8 mouse cellular contexts compared by ENCODE assay signal in genomic region chr8:83898456-83898855, GRCm38 (mm10). TPM values are rescaled to one million over a fixed set of nuclear protein-coding genes. Genes with fewer than 3 reads are reported as not detected.
A peak's percentile ranks its signal among the peaks of the same experiment; 100 is the strongest.
DNase-seq lines count a peak whose midpoint lies in the region; ATAC-seq and TF ChIP-seq lines count a peak whose summit lies in the region.

No protein-coding gene starts in this region.

- no peak for TF ChIP-seq RAD21 in MEL (IDR thresholded peaks at IDR 0.05; ENCODE audit: low read depth, low read length)

- intact Hi-C loops in heart, adult 2 months (cut with DNase I), result loop anchor here (2.0 kb wide), 2 partner anchors 24 to 54 kb away; no protein-coding TSS in a partner anchor

- TF ChIP-seq POLR2A in heart, adult 2 months (IDR thresholded peaks at IDR 0.05; ENCODE audit: insufficient read depth, low read depth, low read length), result no peak
- TF ChIP-seq POLR2A in MEL (IDR thresholded peaks at IDR 0.05; ENCODE audit: control insufficient read depth in 1 of 2, insufficient read depth in 1 of 2, low read depth in 1 of 2, low read length in 2 of 2, poor library complexity in 1 of 2), result no peak

- no peaks in the 10 kb centered on the region for H3K79me2 ChIP-seq in heart, adult 2 months (replicated peaks; ENCODE audit: control insufficient read depth, insufficient read depth, low read length)
- peaks cover 19% of the 10 kb centered on the region for H3K79me2 ChIP-seq in MEL (ENCODE audit: control insufficient read depth, insufficient read depth, low read length, poor library complexity)

- TF ChIP-seq EP300 in heart, adult 2 months (IDR thresholded peaks at IDR 0.05; ENCODE audit: insufficient read depth, low read depth, low read length), result no peak
- TF ChIP-seq EP300 in MEL (IDR thresholded peaks at IDR 0.05; ENCODE audit: low read depth in 1 of 2, low read length in 2 of 2), result 0 out of 4 replicates have a peak, but pooled peaks of 1 of the 2 experiments have one; percentile 1

- peak overlapping the region; percentile 99 for H3K4me2 ChIP-seq in heart, embryonic 16.5 days (ENCODE audit: low read depth, low read length)
- peak overlapping the region; percentile 84 for H3K4me2 ChIP-seq in intestine, postnatal 0 days (replicated peaks; ENCODE audit: low read depth)
- peak overlapping the region; percentile 75 for H3K4me2 ChIP-seq in midbrain, embryonic 15.5 days

- ATAC-seq in heart, embryonic 16.5 days (replicated peaks; ENCODE audit: extremely low read depth, insufficient read depth, low FRiP score), result no peak
- ATAC-seq in intestine, postnatal 0 days, result no peak
- ATAC-seq in midbrain, embryonic 15.5 days (replicated peaks), result no peak
- no peak for ATAC-seq in megakaryocyte-erythroid progenitor cell, adult 5-6 weeks (replicated peaks; ENCODE audit: low FRiP score, low TSS enrichment, poor library complexity, severe bottlenecking)

- no peaks in the 10 kb centered on the region for H3K36me3 ChIP-seq in heart, embryonic 16.5 days (ENCODE audit: control insufficient read depth, insufficient read depth)
- no peaks in the 10 kb centered on the region for H3K36me3 ChIP-seq in heart, adult 2 months (ENCODE audit: control insufficient read depth, insufficient read depth, low read length)
- H3K36me3 ChIP-seq in MEL (ENCODE audit: control insufficient read depth in 1 of 2, insufficient read depth in 2 of 2, low read length in 2 of 2), result no peaks in the 10 kb centered on the region
- no peaks in the 10 kb centered on the region for H3K36me3 ChIP-seq in embryonic facial prominence, embryonic 10.5 days (replicated peaks)
- H3K36me3 ChIP-seq in intestine, postnatal 0 days (ENCODE audit: control insufficient read depth, insufficient read depth), result no peaks in the 10 kb centered on the region
- no peaks in the 10 kb centered on the region for H3K36me3 ChIP-seq in midbrain, embryonic 15.5 days (replicated peaks)

- no peak overlapping the region for H3K9ac ChIP-seq in heart, embryonic 16.5 days (ENCODE audit: low read length)
- no peak overlapping the region for H3K9ac ChIP-seq in heart, adult 2 months (ENCODE audit: low read depth, low read length)
- H3K9ac ChIP-seq in MEL (ENCODE audit: control insufficient read depth, low read depth, low read length, poor library complexity, severe bottlenecking), result no peak overlapping the region
- no peak overlapping the region for H3K9ac ChIP-seq in intestine, postnatal 0 days (ENCODE audit: low read depth, low read length)
- H3K9ac ChIP-seq in midbrain, embryonic 15.5 days, result peak overlapping the region; percentile 30; the same call in 1 of the 2 replicates

- 15% methylated on average over 10 of the region's 10 CpGs for WGBS in heart, embryonic 16.5 days
- WGBS in heart, adult 2 months, result 30% methylated on average over 10 of the region's 10 CpGs
- WGBS in embryonic facial prominence, embryonic 10.5 days, result 7% methylated on average over 10 of the region's 10 CpGs
- WGBS in intestine, postnatal 0 days, result 7% methylated on average over 10 of the region's 10 CpGs
- 4% methylated on average over 10 of the region's 10 CpGs for WGBS in midbrain, embryonic 15.5 days

- no peak for TF ChIP-seq CTCF in heart, adult 2 months (IDR thresholded peaks at IDR 0.05)
- no peak for TF ChIP-seq CTCF in MEL (IDR thresholded peaks at IDR 0.05 in 2 of 3, conservative IDR thresholded peaks at IDR 0.05 in 1 of 3; ENCODE audit: control insufficient read depth in 1 of 3, insufficient read depth in 1 of 3, low read depth in 2 of 3, low read length in 3 of 3, poor library complexity in 1 of 3, severe bottlenecking in 1 of 3)
- TF ChIP-seq CTCF in intestine, postnatal 0 days (IDR thresholded peaks at IDR 0.05; ENCODE audit: low read depth), result no peak

- peaks cover 17% of the 10 kb centered on the region for H3K27me3 ChIP-seq in heart, embryonic 16.5 days (ENCODE audit: control insufficient read depth, insufficient read depth, low read length)
- H3K27me3 ChIP-seq in heart, adult 2 months (ENCODE audit: control insufficient read depth, insufficient read depth, low read length), result no peaks in the 10 kb centered on the region
- no peaks in the 10 kb centered on the region for H3K27me3 ChIP-seq in MEL (ENCODE audit: control insufficient read depth in 1 of 2, insufficient read depth in 2 of 2, low read length in 2 of 2)
- H3K27me3 ChIP-seq in embryonic facial prominence, embryonic 10.5 days (replicated peaks; ENCODE audit: low read depth, poor library complexity, severe bottlenecking), result peaks cover 49% of the 10 kb centered on the region
- peaks cover 44% of the 10 kb centered on the region for H3K27me3 ChIP-seq in intestine, postnatal 0 days (replicated peaks; ENCODE audit: control insufficient read depth, insufficient read depth, low read length)
- H3K27me3 ChIP-seq in midbrain, embryonic 15.5 days (replicated peaks), result peaks cover 12% of the 10 kb centered on the region

- no peak for DNase-seq in heart, adult 2 months
- DNase-seq in MEL (ENCODE audit: low read depth, low spot score), result no peak
- peak; percentile 38 for DNase-seq in embryonic facial prominence, embryonic 10.5 days (ENCODE audit: low spot score)
- no peak for DNase-seq in yolk sac, embryonic 10.5 days (ENCODE audit: low spot score)

- H3K4me3 ChIP-seq in heart, embryonic 16.5 days (ENCODE audit: low read length), result peak overlapping the region; percentile 90
- H3K4me3 ChIP-seq in heart, adult 2 months, result no peak overlapping the region
- H3K4me3 ChIP-seq in MEL (ENCODE audit: control insufficient read depth in 1 of 2, insufficient read depth in 1 of 2, low read depth in 2 of 2, low read length in 2 of 2), result no peak overlapping the region
- peak overlapping the region; percentile 93 for H3K4me3 ChIP-seq in embryonic facial prominence, embryonic 10.5 days
- H3K4me3 ChIP-seq in intestine, postnatal 0 days (ENCODE audit: low read depth, low read length), result peak overlapping the region; percentile 75
- H3K4me3 ChIP-seq in midbrain, embryonic 15.5 days, result peak overlapping the region; percentile 88

- no peaks in the 10 kb centered on the region for H3K9me3 ChIP-seq in heart, embryonic 16.5 days (replicated peaks; ENCODE audit: control insufficient read depth, low read length)
- no peaks in the 10 kb centered on the region for H3K9me3 ChIP-seq in MEL (replicated peaks; ENCODE audit: insufficient read depth, low read length)
- no peaks in the 10 kb centered on the region for H3K9me3 ChIP-seq in embryonic facial prominence, embryonic 10.5 days
- no peaks in the 10 kb centered on the region for H3K9me3 ChIP-seq in intestine, postnatal 0 days (ENCODE audit: control insufficient read depth)
- H3K9me3 ChIP-seq in midbrain, embryonic 15.5 days, result no peaks in the 10 kb centered on the region

- H3K27ac ChIP-seq in heart, embryonic 16.5 days (ENCODE audit: low read length), result peak overlapping the region; percentile 91
- H3K27ac ChIP-seq in heart, adult 2 months, result no peak overlapping the region
- H3K27ac ChIP-seq in MEL (ENCODE audit: control insufficient read depth, low read depth, low read length), result no peak overlapping the region
- H3K27ac ChIP-seq in embryonic facial prominence, embryonic 10.5 days (replicated peaks), result peak overlapping the region; percentile 94
- H3K27ac ChIP-seq in intestine, postnatal 0 days (ENCODE audit: low read depth, low read length), result no peak overlapping the region
- H3K27ac ChIP-seq in midbrain, embryonic 15.5 days, result peak overlapping the region; percentile 99

- H3K4me1 ChIP-seq in heart, embryonic 16.5 days (ENCODE audit: control insufficient read depth, insufficient read depth, low read length), result peaks cover 21% of the 10 kb centered on the region
- no peaks in the 10 kb centered on the region for H3K4me1 ChIP-seq in heart, adult 2 months (ENCODE audit: control insufficient read depth, insufficient read depth, low read length)
- H3K4me1 ChIP-seq in MEL (ENCODE audit: control insufficient read depth in 1 of 2, insufficient read depth in 2 of 2, low read length in 2 of 2), result 0 out of 4 replicates have a peak, but pooled peaks cover 0 to 7% of the 10 kb centered on the region in 2 experiments
- H3K4me1 ChIP-seq in embryonic facial prominence, embryonic 10.5 days, result peaks cover 56% of the 10 kb centered on the region
- H3K4me1 ChIP-seq in intestine, postnatal 0 days (replicated peaks; ENCODE audit: control insufficient read depth, insufficient read depth, low read length), result no peaks in the 10 kb centered on the region
- peaks cover 39% of the 10 kb centered on the region for H3K4me1 ChIP-seq in midbrain, embryonic 15.5 days

RNA-seq across cellular contexts. Expression of gene Adgrl1, which starts 1.4 kb away (rescaled TPM):
- 8.3 and 8.7 TPM in 2 replicates for polyA plus RNA-seq in heart, embryonic 16.5 days (2015; fragmentation: Nextera tagmentation; extraction: Ambion mirVana)
- 10 to 100 TPM; 11.3 to 12.9 TPM for total RNA-seq in heart, adult 2 months (2021)
- 33.8 and 45.8 TPM in 2 replicates for polyA plus RNA-seq in heart, adult 2 months (2012; rRNA removed)
- total RNA-seq in MEL (2012; rRNA removed), result 17.7 and 21.7 TPM in 2 replicates
- polyA plus RNA-seq in MEL (2012; ENCODE audit: insufficient read depth in 1 of 2, insufficient read length in 2 of 2, low read depth in 1 of 2, low replicate concordance in 2 of 2, missing spikeins in 1 of 2), result 10 to 100 TPM in 1 of 2 experiments, not detected in 1; 35.3 TPM
- polyA plus RNA-seq in embryonic facial prominence, embryonic 10.5 days (2016; fragmentation: Nextera tagmentation; extraction: Ambion mirVana), result 12.4 and 13.9 TPM in 2 replicates
- polyA plus RNA-seq in intestine, postnatal 0 days (2015; fragmentation: Nextera tagmentation; extraction: Ambion mirVana), result 4.4 and 5.6 TPM in 2 replicates
- 67.2 and 68.0 TPM in 2 replicates for polyA plus RNA-seq in midbrain, embryonic 15.5 days (2015; fragmentation: Nextera tagmentation; extraction: Ambion mirVana)
- total RNA-seq in megakaryocyte-erythroid progenitor cell, adult 5-6 weeks (2014; fragmentation: Nextera tagmentation), result 25.2 and 28.8 TPM in 2 replicates
- total RNA-seq in megakaryocyte-erythroid progenitor cell, adult 5-6 weeks (2017), result 7.9 and 13.2 TPM in 2 replicates

RNA-seq across cellular contexts. Expression of gene Gm10644, which starts 56.5 kb away (rescaled TPM):
- 1.0 and 1.2 TPM in 2 replicates for polyA plus RNA-seq in heart, embryonic 16.5 days (2015; fragmentation: Nextera tagmentation; extraction: Ambion mirVana)
- 1 to 10 TPM; 1.3 to 1.7 TPM for total RNA-seq in heart, adult 2 months (2021)
- 1.9 and 2.8 TPM in 2 replicates for polyA plus RNA-seq in heart, adult 2 months (2012; rRNA removed)
- total RNA-seq in MEL (2012; rRNA removed), result 0.29 and 0.35 TPM in 2 replicates
- under 1 TPM in 1 of 2 experiments, not detected in 1; 0.49 TPM for polyA plus RNA-seq in MEL (2012; ENCODE audit: insufficient read depth in 1 of 2, insufficient read length in 2 of 2, low read depth in 1 of 2, low replicate concordance in 2 of 2, missing spikeins in 1 of 2)
- polyA plus RNA-seq in embryonic facial prominence, embryonic 10.5 days (2016; fragmentation: Nextera tagmentation; extraction: Ambion mirVana), result 0.54 and 1.0 TPM in 2 replicates
- polyA plus RNA-seq in intestine, postnatal 0 days (2015; fragmentation: Nextera tagmentation; extraction: Ambion mirVana), result 0.09 and 0.12 TPM in 2 replicates
- 0.93 and 1.00 TPM in 2 replicates for polyA plus RNA-seq in midbrain, embryonic 15.5 days (2015; fragmentation: Nextera tagmentation; extraction: Ambion mirVana)
- total RNA-seq in megakaryocyte-erythroid progenitor cell, adult 5-6 weeks (2014; fragmentation: Nextera tagmentation), result not detected in 2 replicates
- not detected in 2 replicates for total RNA-seq in megakaryocyte-erythroid progenitor cell, adult 5-6 weeks (2017)

RNA-seq across cellular contexts. Expression of gene Asf1b, which starts 56.9 kb away (rescaled TPM):
- 65.2 and 69.1 TPM in 2 replicates for polyA plus RNA-seq in heart, embryonic 16.5 days (2015; fragmentation: Nextera tagmentation; extraction: Ambion mirVana)
- total RNA-seq in heart, adult 2 months (2021), result 1 to 10 TPM; 1.7 to 1.8 TPM
- polyA plus RNA-seq in heart, adult 2 months (2012; rRNA removed), result 2.2 and 3.7 TPM in 2 replicates
- 84.3 and 90.4 TPM in 2 replicates for total RNA-seq in MEL (2012; rRNA removed)
- 100 to 1,000 TPM; 113 to 137 TPM for polyA plus RNA-seq in MEL (2012; ENCODE audit: insufficient read depth in 1 of 2, insufficient read length in 2 of 2, low read depth in 1 of 2, low replicate concordance in 2 of 2, missing spikeins in 1 of 2)
- polyA plus RNA-seq in embryonic facial prominence, embryonic 10.5 days (2016; fragmentation: Nextera tagmentation; extraction: Ambion mirVana), result 95.4 and 105 TPM in 2 replicates
- 13.8 and 16.0 TPM in 2 replicates for polyA plus RNA-seq in intestine, postnatal 0 days (2015; fragmentation: Nextera tagmentation; extraction: Ambion mirVana)
- 8.0 and 10.9 TPM in 2 replicates for polyA plus RNA-seq in midbrain, embryonic 15.5 days (2015; fragmentation: Nextera tagmentation; extraction: Ambion mirVana)
- 48.9 and 64.6 TPM in 2 replicates for total RNA-seq in megakaryocyte-erythroid progenitor cell, adult 5-6 weeks (2014; fragmentation: Nextera tagmentation)
- 18.5 and 36.5 TPM in 2 replicates for total RNA-seq in megakaryocyte-erythroid progenitor cell, adult 5-6 weeks (2017)

Comparison
In these comparisons a context has a peak if more than half of its experiments do, and no peak if none do; other contexts are left out.
1. H3K27ac ChIP-seq: peak in heart, embryonic 16.5 days (single experiment), embryonic facial prominence, embryonic 10.5 days (single experiment) and midbrain, embryonic 15.5 days (single experiment); none in heart, adult 2 months (single experiment), MEL (single experiment) and intestine, postnatal 0 days (single experiment).
2. H3K4me3 ChIP-seq: peak in heart, embryonic 16.5 days (single experiment), embryonic facial prominence, embryonic 10.5 days (single experiment), intestine, postnatal 0 days (single experiment) and midbrain, embryonic 15.5 days (single experiment); none in heart, adult 2 months (single experiment) and MEL (0 of 2).
3. Peak in every context shown above with its lines, with median percentiles within 50 percentile points of each other: H3K4me2 ChIP-seq.